In the genomic region with DNA sequence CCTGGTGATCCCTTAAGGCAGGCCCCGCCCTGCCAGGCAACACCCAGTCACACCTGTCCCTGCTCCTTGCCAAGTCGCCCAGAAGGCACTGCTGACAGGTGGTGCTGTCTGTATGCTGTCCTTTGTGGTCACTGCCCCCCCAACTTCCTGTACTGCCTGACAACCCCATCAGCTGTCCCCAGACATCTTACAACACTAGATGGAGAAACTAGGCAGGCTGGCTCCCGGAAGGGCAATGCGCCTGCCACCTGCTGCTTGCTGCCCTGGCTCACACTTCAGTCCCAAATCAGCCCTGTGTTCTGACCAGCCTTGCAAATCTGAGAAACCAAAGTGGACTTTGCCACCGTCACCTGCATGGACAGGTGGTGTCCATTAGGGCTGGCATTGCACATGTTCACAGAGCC, we compare ENCODE assay signal across 13 mouse cellular contexts. TPM values are rescaled to one million over a fixed set of nuclear protein-coding genes. Genes with fewer than 3 reads are reported as not detected.
A peak's percentile ranks its signal among the peaks of the same experiment; 100 is the strongest.
DNase-seq lines count a peak whose midpoint lies in the region; ATAC-seq and TF ChIP-seq lines count a peak whose summit lies in the region.
"Had no signal": no experiment of that assay in that cellular context is flagged by ENCODE, and none has a peak within 500 bp of the region (broad histone marks: within the 10 kb centered on the region; RNA-seq: fewer than 3 reads in every experiment).

No protein-coding gene starts in this region.

- WGBS in kidney, embryonic 16.5 days, result 91% methylated on average over 5 of the region's 5 CpGs
- WGBS in intestine, embryonic 15.5 days, result 78% methylated on average over 5 of the region's 5 CpGs
- 88% methylated on average over 5 of the region's 5 CpGs for WGBS in hindbrain, postnatal 0 days

- no peak overlapping the region for H3K27ac ChIP-seq in kidney, embryonic 16.5 days (ENCODE audit: low read length)
- H3K27ac ChIP-seq in intestine, embryonic 15.5 days, result peak overlapping the region; percentile 27; the same call in 1 of the 2 replicates
- no peak overlapping the region; the same call in 1 of the 2 replicates for H3K27ac ChIP-seq in hindbrain, postnatal 0 days

- peaks cover 33% of the 10 kb centered on the region for H3K36me3 ChIP-seq in kidney, embryonic 16.5 days (ENCODE audit: insufficient read depth, low read length)
- peaks cover 16% of the 10 kb centered on the region for H3K36me3 ChIP-seq in intestine, embryonic 15.5 days
- H3K36me3 ChIP-seq in hindbrain, postnatal 0 days (ENCODE audit: insufficient read depth, low read length), result peaks cover 7% of the 10 kb centered on the region; the same call in 1 of the 2 replicates

- H3K9ac ChIP-seq in kidney, embryonic 16.5 days (replicated peaks; ENCODE audit: low read length), result no peak overlapping the region
- H3K9ac ChIP-seq in intestine, embryonic 15.5 days, result no peak overlapping the region
- no peak overlapping the region for H3K9ac ChIP-seq in hindbrain, postnatal 0 days (replicated peaks; ENCODE audit: low read length)

- no peak overlapping the region for H3K4me2 ChIP-seq in kidney, embryonic 16.5 days (replicated peaks; ENCODE audit: low read depth, low read length)
- no peak overlapping the region for H3K4me2 ChIP-seq in intestine, embryonic 15.5 days (replicated peaks)
- H3K4me2 ChIP-seq in hindbrain, postnatal 0 days (ENCODE audit: low read depth, low read length), result no peak overlapping the region

- peaks cover 9% of the 10 kb centered on the region for H3K4me1 ChIP-seq in kidney, embryonic 16.5 days (ENCODE audit: insufficient read depth, low read length)
- H3K4me1 ChIP-seq in intestine, embryonic 15.5 days (replicated peaks), result peaks cover 30% of the 10 kb centered on the region
- peaks cover 5% of the 10 kb centered on the region; the same call in 1 of the 2 replicates for H3K4me1 ChIP-seq in hindbrain, postnatal 0 days (ENCODE audit: insufficient read depth, low read length)

- no peak for ATAC-seq in kidney, embryonic 16.5 days (ENCODE audit: low FRiP score, low TSS enrichment)
- ATAC-seq in intestine, embryonic 15.5 days, result peak; percentile 44
- no peak for ATAC-seq in hindbrain, postnatal 0 days

- intact Hi-C loops in left cerebral cortex, postnatal 25 days (cut with DNase I), result no loop called here

- DNase-seq in kidney, postnatal 36 days, result peak; percentile 39 to 46
- DNase-seq in cerebellum, adult 9-10 months, result peak; percentile 92
- peak; percentile 79 for DNase-seq in thymus, postnatal 0 days (ENCODE audit: low spot score)
- DNase-seq in left cerebral cortex, postnatal 25 days (ENCODE audit: low spot score in 2 of 2), result no peak
- no peak for DNase-seq in layer of hippocampus, postnatal 25 days (ENCODE audit: extremely low spot score in 1 of 2, low spot score in 1 of 2)
- DNase-seq in hindbrain, postnatal 0 days (ENCODE audit: low spot score), result no peak
- DNase-seq: embryo, embryonic 11 days; lung, postnatal 10 days; right cerebral cortex, adult 18-20 months had no signal

- no peaks in the 10 kb centered on the region for H3K9me3 ChIP-seq in kidney, embryonic 16.5 days (ENCODE audit: low read length)
- no peaks in the 10 kb centered on the region for H3K9me3 ChIP-seq in intestine, embryonic 15.5 days
- no peaks in the 10 kb centered on the region for H3K9me3 ChIP-seq in hindbrain, postnatal 0 days (ENCODE audit: low read length)

- no peaks in the 10 kb centered on the region for H3K27me3 ChIP-seq in kidney, embryonic 16.5 days (ENCODE audit: insufficient read depth, low read length)
- no peaks in the 10 kb centered on the region for H3K27me3 ChIP-seq in intestine, embryonic 15.5 days (replicated peaks)
- H3K27me3 ChIP-seq in hindbrain, postnatal 0 days (ENCODE audit: insufficient read depth, low read length), result no peaks in the 10 kb centered on the region

- no peak overlapping the region for H3K4me3 ChIP-seq in kidney, embryonic 16.5 days (ENCODE audit: low read length)
- no peak overlapping the region for H3K4me3 ChIP-seq in intestine, embryonic 15.5 days (replicated peaks)
- H3K4me3 ChIP-seq in hindbrain, postnatal 0 days (ENCODE audit: low read length), result no peak overlapping the region

- no peak for TF ChIP-seq CTCF in hindbrain, postnatal 0 days (IDR thresholded peaks at IDR 0.05; ENCODE audit: low read depth)

RNA-seq across cellular contexts. Expression of a gene that starts 3.8 kb away (rescaled TPM):
- polyA plus RNA-seq in kidney, embryonic 16.5 days (2015; fragmentation: Nextera tagmentation; extraction: Ambion mirVana), result 61.8 and 62.4 TPM in 2 replicates
- polyA plus RNA-seq in intestine, embryonic 15.5 days (2015; fragmentation: Nextera tagmentation; extraction: Ambion mirVana), result 41.0 and 42.6 TPM in 2 replicates
- polyA plus RNA-seq in thymus, postnatal 0 days (2015; fragmentation: Nextera tagmentation; extraction: Ambion mirVana), result 28.0 and 28.5 TPM in 2 replicates
- 10 to 100 TPM; 15.1 to 18.9 TPM for total RNA-seq in left cerebral cortex, postnatal 25 days (2021)
- total RNA-seq in layer of hippocampus, postnatal 25 days (2021), result 10 to 100 TPM; 17.5 to 19.6 TPM
- 42.3 and 43.2 TPM in 2 replicates for total RNA-seq in hindbrain, postnatal 0 days (2014; rRNA removed)
- 24.8 and 25.6 TPM in 2 replicates for polyA plus RNA-seq in hindbrain, postnatal 0 days (2015; fragmentation: Nextera tagmentation; extraction: Ambion mirVana)

RNA-seq across cellular contexts. Expression of a gene that starts 13.5 kb away (rescaled TPM):
- 361 and 376 TPM in 2 replicates for polyA plus RNA-seq in kidney, embryonic 16.5 days (2015; fragmentation: Nextera tagmentation; extraction: Ambion mirVana)
- 363 and 364 TPM in 2 replicates for polyA plus RNA-seq in intestine, embryonic 15.5 days (2015; fragmentation: Nextera tagmentation; extraction: Ambion mirVana)
- polyA plus RNA-seq in thymus, postnatal 0 days (2015; fragmentation: Nextera tagmentation; extraction: Ambion mirVana), result 337 and 351 TPM in 2 replicates
- 100 to 1,000 TPM; 139 TPM for total RNA-seq in left cerebral cortex, postnatal 25 days (2021)
- total RNA-seq in layer of hippocampus, postnatal 25 days (2021), result 100 to 1,000 TPM; 145 to 167 TPM
- total RNA-seq in hindbrain, postnatal 0 days (2014; rRNA removed), result 150 and 155 TPM in 2 replicates
- 366 and 369 TPM in 2 replicates for polyA plus RNA-seq in hindbrain, postnatal 0 days (2015; fragmentation: Nextera tagmentation; extraction: Ambion mirVana)

RNA-seq across cellular contexts. Expression of a gene that starts 15.6 kb away (rescaled TPM):
- polyA plus RNA-seq in kidney, embryonic 16.5 days (2015; fragmentation: Nextera tagmentation; extraction: Ambion mirVana), result 22.3 and 24.1 TPM in 2 replicates
- 26.6 and 29.9 TPM in 2 replicates for polyA plus RNA-seq in intestine, embryonic 15.5 days (2015; fragmentation: Nextera tagmentation; extraction: Ambion mirVana)
- 19.0 and 21.7 TPM in 2 replicates for polyA plus RNA-seq in thymus, postnatal 0 days (2015; fragmentation: Nextera tagmentation; extraction: Ambion mirVana)
- 10 to 100 TPM; 16.4 to 19.0 TPM for total RNA-seq in left cerebral cortex, postnatal 25 days (2021)
- 10 to 100 TPM; 15.0 to 16.7 TPM for total RNA-seq in layer of hippocampus, postnatal 25 days (2021)
- 4.4 and 8.2 TPM in 2 replicates for total RNA-seq in hindbrain, postnatal 0 days (2014; rRNA removed)
- 7.5 and 8.6 TPM in 2 replicates for polyA plus RNA-seq in hindbrain, postnatal 0 days (2015; fragmentation: Nextera tagmentation; extraction: Ambion mirVana)

RNA-seq across cellular contexts. Expression of a gene that starts 42.6 kb away (rescaled TPM):
- 0.08 TPM in 1 of 2 replicates, not detected in the other for polyA plus RNA-seq in kidney, embryonic 16.5 days (2015; fragmentation: Nextera tagmentation; extraction: Ambion mirVana)
- 0.05 TPM in 1 of 2 replicates, not detected in the other for polyA plus RNA-seq in intestine, embryonic 15.5 days (2015; fragmentation: Nextera tagmentation; extraction: Ambion mirVana)
- polyA plus RNA-seq in thymus, postnatal 0 days (2015; fragmentation: Nextera tagmentation; extraction: Ambion mirVana), result 0.08 and 0.09 TPM in 2 replicates
- under 1 TPM in 1 of 2 experiments, not detected in 1; 0.32 TPM for total RNA-seq in left cerebral cortex, postnatal 25 days (2021)
- total RNA-seq in layer of hippocampus, postnatal 25 days (2021), result under 1 TPM; 0.40 to 0.62 TPM
- 0.04 and 0.10 TPM in 2 replicates for total RNA-seq in hindbrain, postnatal 0 days (2014; rRNA removed)
- polyA plus RNA-seq in hindbrain, postnatal 0 days (2015; fragmentation: Nextera tagmentation; extraction: Ambion mirVana), result 0.14 and 0.26 TPM in 2 replicates
- total RNA-seq: ES-E14; monocyte, adult 5-6 weeks had no signal

RNA-seq across cellular contexts. Expression of a gene that starts 59.2 kb away (rescaled TPM):
- 52.6 and 54.0 TPM in 2 replicates for polyA plus RNA-seq in kidney, embryonic 16.5 days (2015; fragmentation: Nextera tagmentation; extraction: Ambion mirVana)
- 34.8 and 37.8 TPM in 2 replicates for polyA plus RNA-seq in intestine, embryonic 15.5 days (2015; fragmentation: Nextera tagmentation; extraction: Ambion mirVana)
- 26.8 and 27.7 TPM in 2 replicates for polyA plus RNA-seq in thymus, postnatal 0 days (2015; fragmentation: Nextera tagmentation; extraction: Ambion mirVana)
- total RNA-seq in left cerebral cortex, postnatal 25 days (2021), result 10 to 100 TPM; 58.6 to 66.2 TPM
- total RNA-seq in layer of hippocampus, postnatal 25 days (2021), result 10 to 100 TPM; 61.5 to 65.7 TPM
- 161 and 174 TPM in 2 replicates for total RNA-seq in hindbrain, postnatal 0 days (2014; rRNA removed)
- 76.0 and 76.2 TPM in 2 replicates for polyA plus RNA-seq in hindbrain, postnatal 0 days (2015; fragmentation: Nextera tagmentation; extraction: Ambion mirVana)

Comparison
In these comparisons a context has a peak if more than half of its experiments do, and no peak if none do; other contexts are left out.
1. DNase-seq: peak in kidney, postnatal 36 days (2 of 2), cerebellum, adult 9-10 months (single experiment) and thymus, postnatal 0 days (single experiment); none in left cerebral cortex, postnatal 25 days (0 of 2), layer of hippocampus, postnatal 25 days (0 of 2) and hindbrain, postnatal 0 days (single experiment).